Mouse (Mus musculus): ENCODE results near the gene Fgb.

Fgb gene

DNA sequence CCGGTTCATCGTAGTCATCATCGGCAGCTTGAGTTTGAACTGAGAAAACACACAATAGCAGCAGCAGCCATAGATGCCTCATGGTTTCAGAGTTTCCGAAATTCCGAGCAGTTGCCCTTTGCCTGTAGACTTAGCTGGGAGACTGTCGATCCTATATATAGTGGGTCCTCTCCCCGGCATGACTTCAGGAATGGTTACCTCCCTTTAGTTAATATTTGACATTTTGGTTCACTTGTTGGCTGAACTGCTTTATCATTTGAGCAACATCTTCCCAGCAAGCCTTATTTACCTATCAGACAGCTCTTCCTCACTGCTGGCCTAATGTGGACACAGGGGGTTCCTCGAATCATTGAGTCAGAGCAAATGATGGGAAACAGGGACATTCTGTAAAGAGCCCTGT is at the start of gene Fgb:
Gene Fgb, minus strand, starts transcription at position 184 of the 400 bp plus-strand sequence.
- no peak for DNase-seq (ENCODE audit: low spot score)

DNA sequence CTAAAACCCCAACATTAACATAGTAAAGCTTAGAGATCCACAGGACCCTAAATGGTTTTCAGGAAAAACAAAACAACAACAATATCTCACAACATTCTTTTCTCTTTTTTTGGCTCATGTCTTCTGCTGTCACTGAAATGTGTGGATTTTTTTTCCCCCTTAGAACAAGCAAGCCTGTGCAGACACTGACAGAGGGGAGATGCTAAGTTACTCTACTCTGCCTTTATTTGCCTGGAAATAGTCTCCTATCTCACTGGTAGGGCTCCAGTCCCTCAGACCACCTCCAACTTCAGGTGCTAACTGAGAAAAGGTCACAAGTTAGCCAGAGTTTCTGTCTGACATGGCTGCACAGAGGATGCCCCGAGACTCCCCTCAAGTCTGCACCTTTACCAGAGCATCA is 49.5 kb upstream of the Fgb start:
- DNase-seq (ENCODE audit: low spot score), result no peak

DNA sequence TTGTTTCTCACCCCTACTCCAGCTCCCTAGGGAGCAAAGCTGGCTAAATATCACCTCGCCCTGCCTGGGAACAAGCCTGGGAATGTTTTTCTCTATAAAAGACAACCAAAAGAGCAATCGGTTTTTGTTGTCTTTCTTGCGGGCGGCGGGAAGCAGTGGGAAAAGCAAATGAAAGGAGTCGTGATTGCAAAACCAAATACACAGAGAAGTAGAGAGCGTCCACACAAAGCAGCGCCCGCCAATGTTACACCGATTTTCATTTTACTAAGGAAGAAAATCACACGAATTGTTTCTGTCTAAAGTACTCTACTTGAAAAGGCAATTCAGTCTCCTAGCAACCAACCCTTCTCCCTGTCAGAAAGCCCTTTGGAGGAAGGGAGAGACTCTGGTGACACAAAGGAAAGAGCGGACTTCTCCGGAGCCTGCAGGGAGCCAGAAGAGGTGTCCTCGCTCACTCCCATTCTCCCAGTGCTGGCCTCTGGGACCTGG is 48.9 kb upstream of the Fgb start:
- no peak for DNase-seq (ENCODE audit: low spot score)

DNA sequence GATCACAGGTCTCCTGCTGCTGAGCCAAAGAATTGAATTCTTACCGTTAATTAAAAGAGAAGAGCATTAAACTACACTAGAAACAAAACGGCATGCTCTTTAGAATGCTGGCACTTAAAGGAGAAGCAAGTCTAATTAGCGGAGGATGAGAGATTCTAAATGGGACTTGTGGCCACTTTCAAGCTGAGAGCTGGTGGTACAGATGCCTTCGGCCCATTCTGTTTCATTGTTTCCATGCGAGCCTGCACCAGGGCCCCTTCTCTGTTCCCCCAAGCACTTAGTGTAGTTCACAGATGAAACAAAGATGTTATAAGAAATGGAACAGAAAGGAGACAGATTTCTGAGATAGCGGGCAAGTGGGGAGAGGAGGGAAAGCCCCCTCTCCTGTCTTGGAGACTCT is 47.9 kb upstream of the Fgb start:
- no peak for DNase-seq (ENCODE audit: low spot score)

DNA sequence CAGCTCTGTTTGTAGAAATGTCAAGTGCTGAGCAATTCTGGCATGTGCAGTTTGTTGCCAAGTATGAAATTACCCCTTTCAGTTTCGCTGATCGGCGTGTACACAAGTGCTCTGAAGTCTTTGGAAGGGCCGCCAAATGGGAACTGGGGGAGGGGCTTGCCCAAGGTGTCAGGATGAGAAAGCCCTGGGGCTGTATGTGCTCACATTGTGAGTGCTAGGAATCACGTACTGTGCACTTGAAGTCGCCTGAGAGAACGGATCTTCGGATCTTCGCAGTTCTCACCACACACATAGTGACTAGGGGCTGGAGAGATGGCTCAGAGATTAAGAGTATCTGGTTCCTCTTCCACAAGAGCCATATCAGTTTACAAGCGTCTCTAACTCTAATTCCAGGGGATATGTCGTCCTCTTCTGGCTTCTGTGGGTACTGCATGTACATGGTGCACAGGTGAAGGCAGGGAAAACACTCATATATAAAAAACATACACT is 30.9 kb upstream of the Fgb start:
- DNase-seq (ENCODE audit: low spot score), result peak; percentile 69

DNA sequence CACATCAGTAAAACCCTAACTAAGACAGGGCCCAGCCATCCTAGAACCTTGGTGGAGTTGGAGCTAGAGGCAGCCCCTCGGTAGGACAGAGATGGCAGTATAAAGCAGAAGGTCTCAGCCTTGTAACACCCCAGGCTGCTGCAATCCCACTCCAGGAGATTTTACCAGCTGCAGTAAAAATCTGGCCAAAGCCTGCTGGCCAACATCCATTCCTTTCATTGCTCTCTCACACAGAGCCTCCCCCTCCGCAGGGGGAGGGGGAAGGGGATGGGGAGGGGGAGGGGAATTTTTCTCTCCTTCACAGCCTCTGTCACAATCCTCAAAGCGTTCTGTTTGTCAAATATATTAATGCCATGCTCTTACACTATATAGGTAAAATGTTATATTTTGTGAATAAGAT is 26.9 kb upstream of the Fgb start:
- peak; percentile 83 for DNase-seq (ENCODE audit: low spot score)

DNA sequence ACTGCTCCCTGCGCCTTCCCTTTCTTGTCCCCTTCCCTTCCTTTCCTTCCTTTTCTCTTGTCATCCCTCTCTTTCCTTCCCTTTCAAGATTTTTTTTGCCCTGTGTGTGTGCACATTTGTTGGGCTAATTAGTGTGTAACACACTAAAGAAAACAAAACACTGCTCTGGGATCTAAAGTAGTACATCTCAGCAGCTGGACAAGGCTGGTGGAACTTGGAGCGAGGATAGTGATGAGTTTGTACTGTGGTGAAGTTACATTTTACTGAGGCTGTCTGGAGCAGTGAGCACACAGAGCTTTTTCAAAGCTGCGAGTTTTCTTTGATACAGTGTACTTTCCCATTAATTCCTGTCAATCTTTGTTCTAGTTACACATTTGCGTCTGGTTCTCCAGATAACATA is 20.6 kb upstream of the Fgb start:
- no peak for DNase-seq (ENCODE audit: low spot score)

DNA sequence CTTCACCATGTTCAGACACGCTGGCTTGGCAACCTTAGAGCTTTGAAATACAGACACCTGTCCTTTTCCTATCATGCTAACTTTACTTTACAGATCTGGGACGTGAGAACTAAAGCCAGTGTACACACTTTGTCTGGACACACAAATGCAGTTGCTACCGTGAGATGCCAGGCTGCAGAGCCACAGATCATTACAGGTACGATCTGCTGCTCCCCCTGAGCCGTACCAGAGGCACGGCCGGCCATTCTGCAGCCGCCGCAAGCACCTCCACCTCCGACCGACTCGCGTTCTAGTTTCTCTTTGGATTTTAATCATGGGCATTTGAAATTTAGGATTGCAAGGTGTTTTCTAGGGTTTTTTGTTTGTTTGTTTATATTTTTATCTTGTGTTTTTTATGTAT is 19.2 kb upstream of the Fgb start:
- DNase-seq (ENCODE audit: low spot score), result no peak

DNA sequence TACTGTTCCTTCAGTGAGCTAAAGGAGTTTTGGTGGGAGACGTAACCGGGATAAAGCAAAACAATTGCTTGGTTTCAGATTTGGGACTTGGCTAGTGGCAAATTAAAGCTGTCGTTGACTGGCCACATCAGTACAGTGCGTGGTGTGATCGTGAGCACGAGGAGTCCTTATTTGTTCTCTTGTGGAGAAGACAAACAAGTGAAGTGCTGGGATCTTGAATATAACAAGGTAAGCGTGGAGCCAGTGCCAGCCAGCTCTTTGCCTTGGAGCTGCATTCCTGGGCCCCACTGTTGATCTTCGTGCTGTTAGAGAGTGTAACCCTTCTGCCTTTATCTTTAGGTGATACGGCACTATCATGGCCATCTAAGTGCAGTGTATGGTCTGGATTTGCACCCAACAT is 18.3 kb upstream of the Fgb start:
- no peak for DNase-seq (ENCODE audit: low spot score)

DNA sequence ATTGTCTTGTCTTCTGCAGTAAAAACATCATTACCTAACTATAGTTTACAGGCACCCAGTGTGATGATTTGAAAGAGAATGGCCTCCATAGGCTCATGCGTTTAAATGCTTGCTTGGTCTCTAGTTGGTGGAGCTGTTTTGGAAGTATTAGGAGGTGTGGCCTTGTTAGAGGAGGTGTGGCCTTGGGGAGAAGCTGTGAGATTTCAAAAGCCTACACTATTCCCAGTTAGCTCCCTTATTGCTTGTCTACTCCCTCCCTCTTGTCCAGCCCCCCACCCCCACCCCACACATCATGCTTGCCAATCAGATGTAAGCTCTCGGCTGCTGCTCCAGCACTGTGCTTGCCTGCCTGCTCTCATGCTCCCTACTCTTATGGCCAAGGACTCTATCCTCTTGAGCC is 7.4 kb upstream of the Fgb start:
- DNase-seq (ENCODE audit: low spot score), result no peak

DNA sequence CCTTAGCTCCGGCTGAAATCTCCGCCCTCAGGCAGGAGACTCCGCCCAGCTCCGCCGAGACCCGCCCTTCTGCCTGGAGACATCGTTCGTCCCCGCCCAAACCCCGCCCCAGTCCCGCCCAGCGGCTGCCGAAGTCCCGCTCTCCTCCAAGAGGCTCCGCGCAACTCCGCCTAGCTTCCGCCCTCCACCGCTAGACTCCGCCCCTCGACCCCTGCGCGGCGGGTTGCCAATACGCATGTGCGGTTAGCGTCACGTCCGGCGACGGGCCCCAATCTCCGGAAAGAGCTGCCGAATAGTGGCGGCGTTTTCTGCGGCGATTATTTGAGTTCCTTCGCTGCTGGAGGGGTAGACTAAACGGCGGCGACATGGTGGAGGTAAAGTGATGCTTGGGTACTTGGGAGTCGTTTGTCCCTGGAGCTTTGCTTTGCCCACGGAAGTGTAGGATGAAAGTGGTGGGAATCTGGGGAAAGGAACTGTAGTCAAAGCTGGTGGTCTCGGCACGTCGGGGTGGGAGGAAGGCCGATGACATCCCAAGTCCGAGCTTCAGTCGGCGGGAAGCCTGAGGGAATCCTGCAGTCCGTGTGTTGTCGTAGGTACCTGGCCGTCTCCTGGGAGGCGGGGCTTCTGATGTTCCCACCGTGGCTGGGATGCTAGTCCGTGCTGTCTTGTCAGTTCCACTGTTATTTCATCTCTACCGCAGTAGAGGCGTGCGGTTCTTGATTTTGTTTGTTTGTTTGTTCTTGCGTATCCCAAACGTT is 5.8 kb upstream of the Fgb start, which contains the start of gene Plrg1:
Gene Plrg1, plus strand, starts transcription at position 242 of the 758 bp plus-strand sequence.
- peak; percentile 98 for DNase-seq (ENCODE audit: low spot score)

DNA sequence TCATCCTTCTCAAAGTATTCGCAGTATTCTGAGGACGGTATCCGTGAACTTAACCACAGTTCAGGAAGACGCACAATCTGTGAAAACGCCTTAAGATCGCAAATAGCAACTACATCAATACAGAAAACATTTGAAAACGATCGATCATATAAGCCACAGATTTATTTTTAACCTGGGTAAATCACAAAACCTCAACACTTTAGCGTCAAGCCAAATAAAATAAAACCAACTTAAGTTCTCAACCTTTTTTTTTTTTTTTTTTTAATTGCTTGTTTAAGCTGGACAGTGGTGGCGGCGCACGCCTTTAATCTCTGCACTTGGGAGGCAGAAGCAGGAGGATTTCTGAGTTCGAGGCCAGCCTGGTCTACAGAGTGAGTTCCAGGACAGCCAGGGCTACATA is 5.1 kb upstream of the Fgb start:
- DNase-seq (ENCODE audit: low spot score), result no peak

DNA sequence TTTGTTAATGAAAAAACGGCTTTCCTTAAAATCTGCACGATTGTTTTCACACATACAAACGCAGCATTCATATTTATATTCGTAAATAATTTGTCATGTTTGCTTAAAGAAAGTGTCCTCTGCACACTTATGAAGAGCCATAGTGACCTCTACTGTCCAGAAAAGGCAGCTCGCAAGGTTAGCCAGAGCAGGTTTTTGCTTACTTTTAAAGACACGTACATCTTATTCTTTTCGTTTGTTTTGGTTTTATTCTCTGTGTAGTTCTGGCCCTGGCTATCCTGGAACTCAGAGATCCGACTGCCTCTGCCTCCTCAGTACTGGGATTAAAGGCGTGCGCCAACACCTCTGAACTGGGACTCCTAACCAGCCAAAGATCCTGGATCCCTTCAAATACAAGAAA is 4.1 kb upstream of the Fgb start:
- DNase-seq (ENCODE audit: low spot score), result peak; percentile 75

DNA sequence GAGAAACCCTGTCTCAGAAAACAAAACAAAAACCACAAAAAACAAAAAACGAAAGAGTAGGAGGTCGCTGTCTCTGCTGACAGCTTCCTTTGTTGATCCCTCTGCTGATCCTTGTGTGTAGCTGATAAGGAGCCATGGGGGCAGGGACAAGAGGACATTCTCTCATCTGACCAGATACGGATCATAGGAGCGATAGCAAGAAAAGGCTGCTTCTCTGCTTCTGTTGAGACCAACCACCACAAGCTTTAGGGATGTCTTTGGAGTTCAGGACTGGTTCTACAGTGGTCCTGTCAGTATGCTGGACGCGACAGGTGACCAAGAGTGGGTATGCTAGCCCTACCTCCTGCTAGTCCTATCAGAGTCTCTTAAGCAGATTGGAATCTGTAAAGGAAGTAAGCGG is 3.5 kb upstream of the Fgb start:
- no peak for DNase-seq (ENCODE audit: low spot score)

DNA sequence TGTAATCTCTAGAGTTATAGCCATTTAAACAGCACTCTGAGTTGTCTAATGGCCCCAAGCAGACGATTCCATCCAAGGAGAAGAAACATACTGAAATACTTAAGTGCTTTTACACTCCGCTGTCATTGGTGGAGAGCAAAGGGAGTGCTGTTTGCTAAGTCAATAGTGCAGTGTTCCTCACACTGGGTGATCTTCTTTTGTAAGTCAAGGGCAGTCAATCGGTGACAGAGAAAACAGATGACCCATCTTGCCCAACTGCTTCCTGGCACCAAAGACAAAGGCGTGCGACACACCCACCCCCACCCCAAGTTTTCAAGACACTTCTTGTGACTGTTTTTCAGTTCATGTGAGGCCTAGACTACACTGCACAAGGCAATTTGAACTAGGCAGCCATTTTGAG is 2.4 kb upstream of the Fgb start:
- DNase-seq (ENCODE audit: low spot score), result no peak

DNA sequence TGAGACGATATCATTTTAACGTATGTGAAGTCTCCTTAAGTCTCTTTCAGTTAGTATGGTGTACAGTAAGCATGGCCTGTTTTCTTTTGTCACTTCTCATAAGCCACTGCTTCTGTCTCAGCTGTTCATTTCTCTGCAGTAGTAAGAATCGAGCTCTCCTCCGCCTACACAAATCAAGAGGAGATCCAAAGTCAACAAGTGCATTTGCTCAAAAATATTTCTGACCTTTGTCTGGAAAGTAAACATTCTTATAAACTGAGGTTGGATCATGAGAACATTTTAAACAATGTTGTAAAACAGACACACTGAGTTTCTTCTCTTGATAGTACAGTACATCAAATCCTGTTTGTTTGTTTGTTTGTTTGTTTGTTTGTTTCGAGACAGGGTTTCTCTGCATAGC is 998 bp upstream of the Fgb start:
- peak; percentile 56 for DNase-seq (ENCODE audit: low spot score)

DNA sequence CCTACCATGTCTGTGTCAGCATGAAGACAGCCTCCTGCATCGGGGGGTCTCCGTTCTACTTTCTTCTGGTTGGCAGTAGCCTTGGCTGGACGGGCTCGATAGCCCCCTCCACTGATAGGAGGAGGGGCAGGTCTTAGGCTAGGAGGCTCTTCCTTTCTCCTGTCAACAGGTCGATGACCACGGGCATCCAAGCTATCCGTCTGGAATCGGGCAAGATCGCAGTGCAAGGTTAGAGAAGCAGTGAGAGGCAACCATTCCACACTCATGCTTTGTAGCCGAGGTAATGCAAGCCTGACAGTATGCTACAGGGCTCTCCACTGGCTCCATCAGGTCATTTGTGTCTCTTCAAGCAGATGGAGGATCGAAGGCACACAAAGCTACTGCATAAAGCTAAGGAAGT is 3.0 kb downstream of the Fgb start:
- DNase-seq (ENCODE audit: low spot score), result no peak

DNA sequence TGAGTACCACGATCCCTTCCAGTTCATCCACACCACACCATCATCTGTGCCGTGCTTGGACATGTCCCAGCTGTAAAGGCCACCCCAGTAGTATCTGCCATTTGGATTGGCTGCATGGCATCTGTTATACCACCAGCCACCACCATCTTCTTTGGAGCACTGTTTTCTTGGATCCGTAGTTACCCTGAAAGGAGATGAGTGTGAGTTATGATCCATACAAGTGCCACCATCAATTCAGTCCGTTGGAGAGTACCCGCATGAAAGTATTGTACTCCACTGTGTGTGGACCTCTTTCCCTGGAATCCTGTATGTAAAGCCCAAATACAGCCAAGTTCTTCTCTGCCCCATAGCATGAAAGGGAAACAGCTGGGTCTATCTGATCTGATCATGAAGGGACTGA is 7.2 kb downstream of the Fgb start:
- no peak for DNase-seq (ENCODE audit: low spot score)

DNA sequence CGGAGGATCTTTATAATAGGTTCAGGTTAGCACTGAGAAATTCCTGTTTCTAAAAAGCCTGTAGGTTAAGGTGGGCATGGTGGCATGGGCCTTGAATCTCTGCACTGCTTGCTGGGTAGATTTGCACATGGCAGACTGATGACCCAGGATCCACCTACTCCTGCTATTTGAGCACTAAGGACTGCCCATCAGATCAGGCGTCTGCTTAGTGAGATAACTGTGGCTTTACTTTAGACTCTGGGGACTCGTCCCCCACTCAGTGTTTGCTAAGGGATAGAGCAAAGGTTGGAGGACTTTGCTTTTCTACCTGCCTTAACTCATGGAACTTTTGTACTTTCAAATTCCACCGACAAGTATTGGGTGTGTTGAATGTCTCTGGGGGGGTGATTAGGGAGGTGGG is 10.0 kb downstream of the Fgb start:
- no peak for DNase-seq (ENCODE audit: low spot score)

DNA sequence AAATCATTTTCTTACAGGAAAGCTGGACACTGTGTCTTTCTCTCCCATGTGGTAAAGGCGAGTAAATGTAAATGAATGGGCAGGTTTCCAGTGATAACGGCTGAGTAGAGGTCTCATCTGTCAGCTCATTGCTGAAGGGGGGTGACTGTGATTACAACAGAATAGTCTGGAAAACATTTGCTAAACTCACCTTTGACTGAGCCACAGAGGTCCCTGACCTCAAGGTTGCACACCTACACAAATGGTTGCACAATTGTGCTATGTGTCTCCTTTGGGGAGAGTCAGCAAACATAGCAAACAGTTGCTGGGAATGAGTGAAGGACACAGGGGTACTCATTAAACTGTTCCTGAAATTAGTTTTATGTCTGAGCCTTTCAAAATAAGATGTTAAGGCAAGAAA is 10.8 kb downstream of the Fgb start:
- no peak for DNase-seq (ENCODE audit: low spot score)

DNA sequence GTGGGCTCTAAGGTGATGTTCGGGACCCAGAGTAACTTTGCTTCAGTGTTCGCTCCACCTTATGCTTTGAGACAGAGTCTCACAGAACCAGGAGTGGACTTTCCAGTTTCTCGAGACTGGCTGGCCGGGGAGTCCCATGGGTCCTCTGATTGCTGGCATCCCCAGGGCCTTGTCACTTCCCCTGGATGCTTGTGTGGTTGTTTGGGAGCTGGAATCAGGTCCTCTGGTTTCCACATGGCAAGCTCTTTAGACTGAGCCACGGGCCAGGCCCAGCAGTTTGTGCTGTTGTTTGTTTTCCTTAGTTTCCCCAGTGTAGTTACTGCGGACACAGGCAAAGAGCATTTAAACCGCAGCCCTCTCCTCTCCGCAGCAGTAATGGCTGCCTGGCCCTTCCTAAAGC is 15.9 kb downstream of the Fgb start:
- DNase-seq (ENCODE audit: low spot score), result no peak

DNA sequence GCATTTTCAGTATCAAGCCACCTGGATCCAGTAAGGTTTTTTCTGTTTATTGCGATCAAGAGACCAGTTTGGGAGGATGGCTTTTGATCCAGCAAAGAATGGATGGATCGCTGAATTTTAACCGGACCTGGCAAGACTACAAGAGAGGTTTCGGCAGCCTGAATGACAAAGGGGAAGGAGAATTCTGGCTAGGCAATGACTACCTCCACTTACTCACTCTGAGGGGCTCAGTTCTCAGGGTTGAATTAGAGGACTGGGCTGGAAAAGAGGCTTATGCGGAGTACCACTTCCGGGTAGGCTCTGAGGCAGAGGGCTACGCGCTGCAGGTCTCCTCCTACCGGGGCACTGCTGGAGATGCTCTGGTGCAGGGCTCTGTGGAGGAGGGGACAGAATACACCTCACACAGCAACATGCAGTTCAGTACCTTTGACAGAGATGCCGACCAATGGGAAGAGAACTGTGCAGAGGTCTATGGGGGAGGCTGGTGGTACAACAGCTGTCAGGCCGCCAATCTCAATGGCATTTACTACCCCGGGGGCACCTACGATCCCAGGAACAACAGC is 16.8 kb downstream of the Fgb start:
- no peak for DNase-seq (ENCODE audit: low spot score)

DNA sequence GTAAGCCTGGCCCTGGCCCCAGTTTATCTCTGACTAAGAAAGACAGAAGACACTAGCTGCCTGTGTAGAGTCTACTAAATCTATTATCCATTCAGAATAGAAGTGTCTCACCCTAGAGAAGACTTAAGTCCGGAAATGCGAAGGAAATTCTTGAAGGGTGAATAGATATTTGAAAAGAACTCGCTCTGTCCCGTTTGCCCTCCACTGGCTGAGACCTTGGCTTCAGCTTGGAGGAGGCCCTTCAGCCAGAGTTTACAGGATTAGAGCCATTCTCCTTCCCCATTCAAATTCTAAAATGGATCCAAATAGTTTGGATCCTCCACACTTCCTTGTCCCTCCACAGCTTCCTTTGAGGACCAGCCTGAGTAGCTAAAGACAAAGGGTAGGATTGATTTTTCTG is 19.3 kb downstream of the Fgb start:
- DNase-seq (ENCODE audit: low spot score), result no peak

Measured in adipocyte (in vitro differentiated cells).